Mouse (Mus musculus) midbrain, embryonic 12.5 days (tissue): ENCODE results near the gene Tvp23b. TPM values are rescaled to one million over a fixed set of nuclear protein-coding genes. Genes with fewer than 3 reads are reported as not detected.

Experiments used
- ATAC-seq: fragments of 200-750 bp; cut with Nextera tagmentation; 2 replicates; pipeline ENCODE4 v1.8.0; 2017; ENCODE audit warnings: low read depth, moderate TSS enrichment, moderate library complexity; ENCODE audit not compliant: low FRiP score
- H3K27ac ChIP-seq: fragments of 300-500 bp; sonication (generic); replicated peaks from 2 replicates; pipeline ENCODE4 v1.5.1; 2016; ENCODE audit warnings: mild to moderate bottlenecking
- H3K27me3 ChIP-seq: fragments of 300-500 bp; sonication (generic); 2 replicates; pipeline ENCODE4 v1.6.1; 2016; ENCODE audit warnings: mild to moderate bottlenecking
- H3K36me3 ChIP-seq: fragments of 300-500 bp; sonication (generic); 2 replicates; pipeline ENCODE4 v1.6.1; 2016
- H3K4me1 ChIP-seq: fragments of 300-500 bp; sonication (generic); 2 replicates; pipeline ENCODE4 v1.6.1; 2016
- H3K4me2 ChIP-seq: fragments of 300-500 bp; sonication (generic); replicated peaks from 2 replicates; pipeline ENCODE4 v1.6.1; 2016; ENCODE audit warnings: mild to moderate bottlenecking, moderate library complexity
- H3K4me3 ChIP-seq: fragments of 300-500 bp; sonication (generic); 2 replicates; pipeline ENCODE4 v1.5.1; 2016; ENCODE audit warnings: mild to moderate bottlenecking
- H3K9ac ChIP-seq: fragments of 300-500 bp; sonication (generic); replicated peaks from 2 replicates; pipeline ENCODE4 v1.6.1; 2016; ENCODE audit warnings: mild to moderate bottlenecking, moderate library complexity
- H3K9me3 ChIP-seq: fragments of 300-500 bp; sonication (generic); 2 replicates; pipeline ENCODE4 v1.6.1; 2016; ENCODE audit warnings: mild to moderate bottlenecking
- WGBS: fragments of 180-500 bp; shearing (Covaris S2); methylation state at CpG from one replicate; pipeline ENCODE4 v1.1.7; 2016; 5-methylcytosine and 5-hydroxymethylcytosine counted together
- polyA plus RNA-seq: library from polyadenylated mRNA; unstranded; fragments of >200 nt; fragmentation: Nextera tagmentation; extraction: Ambion mirVana; gene quantifications from 2 replicates; pipeline ENCODE4 v1.2.1, GENCODE M21; 2016

Tvp23b gene
- 45.1 and 46.1 TPM in 2 replicates for polyA plus RNA-seq

DNA sequence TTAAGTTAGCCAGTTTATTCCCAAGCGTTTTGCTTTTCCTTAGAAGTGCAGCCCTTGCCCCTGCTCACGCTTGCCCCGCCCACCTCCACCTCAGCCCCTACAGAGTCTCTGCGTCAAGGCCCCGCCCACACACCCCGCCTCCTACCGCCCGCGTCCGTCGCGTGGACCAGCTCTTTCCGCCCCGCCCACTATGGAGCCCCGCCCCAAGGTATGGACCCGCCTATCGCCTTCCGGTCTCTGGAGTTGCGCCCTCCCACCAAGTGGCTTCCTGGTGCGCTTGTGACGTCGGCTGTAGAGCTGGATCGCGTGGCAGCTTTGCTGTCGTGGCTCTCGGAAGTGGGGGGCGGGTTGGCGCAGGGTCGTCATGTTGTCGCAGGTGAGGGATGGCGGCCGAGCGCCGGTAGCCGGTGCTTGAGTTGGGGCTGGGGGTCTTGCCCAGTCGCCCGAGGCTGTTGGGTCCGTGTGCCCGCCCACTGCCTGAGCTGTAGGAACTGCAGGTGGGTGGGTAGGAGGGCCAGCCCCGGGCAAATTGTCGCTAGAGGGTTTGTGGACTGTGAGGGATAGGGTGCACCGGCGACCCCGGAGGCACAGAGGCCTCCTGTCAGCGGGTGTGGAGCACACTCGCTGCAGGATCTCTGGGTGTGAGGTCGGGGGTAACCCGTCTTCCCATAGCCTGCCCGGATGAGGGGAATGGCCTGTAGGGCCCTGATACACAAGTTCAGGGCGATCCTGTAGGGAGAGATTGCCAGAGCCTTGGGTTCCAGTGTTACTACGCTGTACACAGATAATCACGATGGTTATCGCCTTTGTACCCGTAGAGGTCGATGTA lies at the start of gene Tvp23b:
Gene Tvp23b, plus strand, starts transcription at position 236 of the 829 bp plus-strand sequence.
- H3K27me3 ChIP-seq: no peaks in the 10 kb centered on the region
- H3K36me3 ChIP-seq: 0 out of 2 replicates have a peak, but pooled peaks cover 3% of the 10 kb centered on the region
- H3K9me3 ChIP-seq: no peaks in the 10 kb centered on the region
- ATAC-seq: peak; percentile 96
- H3K9ac ChIP-seq: peak within 1 kb of the TSS; percentile 76
- H3K4me2 ChIP-seq: peak within 1 kb of the TSS; percentile 73
- H3K4me3 ChIP-seq: peak within 1 kb of the TSS; percentile 79
- H3K27ac ChIP-seq: peak within 1 kb of the TSS; percentile 81
- H3K4me1 ChIP-seq: peaks cover 4% of the 10 kb centered on the region; the same call in 1 of the 2 replicates
- WGBS: 2% methylated on average over 55 of the region's 55 CpGs

DNA sequence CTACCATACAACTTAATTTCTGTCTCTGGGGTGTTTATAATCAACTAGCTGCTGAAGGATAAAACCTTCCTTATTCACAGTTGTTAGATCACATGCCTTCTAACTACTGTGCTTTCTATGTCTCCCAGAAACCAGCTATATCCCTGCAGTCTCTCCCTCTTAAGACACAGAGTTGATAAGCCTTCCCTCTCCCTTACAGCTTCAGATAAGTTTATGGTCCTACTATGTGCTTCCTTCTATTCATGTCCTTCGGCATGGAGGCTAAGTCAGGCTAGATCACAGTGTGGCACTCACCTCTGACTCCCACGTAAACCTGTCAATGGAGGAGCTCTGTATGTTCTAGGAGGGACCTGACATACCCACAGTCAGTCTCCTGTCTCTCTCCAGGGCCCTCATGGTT lies 48.9 kb upstream of the Tvp23b start:
- no peaks in the 10 kb centered on the region for H3K36me3 ChIP-seq
- no peak overlapping the region for H3K9ac ChIP-seq
- no peak for ATAC-seq
- no peak overlapping the region for H3K27ac ChIP-seq
- H3K9me3 ChIP-seq: no peaks in the 10 kb centered on the region
- H3K27me3 ChIP-seq: no peaks in the 10 kb centered on the region
- no peak overlapping the region for H3K4me3 ChIP-seq
- no peaks in the 10 kb centered on the region for H3K4me1 ChIP-seq
- no peak overlapping the region for H3K4me2 ChIP-seq
- WGBS: 83% methylated on average over 2 of the region's 2 CpGs

DNA sequence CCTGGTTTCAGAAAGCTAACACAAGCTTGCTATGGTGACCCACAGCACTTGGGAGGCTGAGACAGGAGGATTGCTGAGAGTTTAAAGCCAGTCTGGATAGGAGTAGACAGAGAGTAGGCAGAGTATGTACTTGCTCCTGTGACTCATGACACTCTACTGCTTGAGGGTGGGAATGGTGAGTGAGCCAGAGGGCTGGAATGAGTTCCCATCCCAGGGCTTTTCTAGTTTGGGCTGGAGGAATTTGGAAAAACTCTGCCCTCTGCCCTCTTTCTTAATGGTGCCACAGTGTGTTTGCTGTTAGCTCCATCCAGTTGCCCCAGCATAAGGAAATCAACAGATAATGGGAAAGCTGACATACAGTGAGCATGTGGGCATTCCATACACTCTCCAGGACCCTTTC lies 47.3 kb upstream of the Tvp23b start:
- Histone ChIP-seq H3K4me3 (no peak overlapping the region), H3K27me3 (no peaks in the 10 kb centered on the region), H3K36me3 (no peaks in the 10 kb centered on the region), H3K4me2 (no peak overlapping the region), H3K27ac (no peak overlapping the region), H3K9ac (no peak overlapping the region), H3K9me3 (no peaks in the 10 kb centered on the region), H3K4me1 (no peaks in the 10 kb centered on the region)
- ATAC-seq: no peak

DNA sequence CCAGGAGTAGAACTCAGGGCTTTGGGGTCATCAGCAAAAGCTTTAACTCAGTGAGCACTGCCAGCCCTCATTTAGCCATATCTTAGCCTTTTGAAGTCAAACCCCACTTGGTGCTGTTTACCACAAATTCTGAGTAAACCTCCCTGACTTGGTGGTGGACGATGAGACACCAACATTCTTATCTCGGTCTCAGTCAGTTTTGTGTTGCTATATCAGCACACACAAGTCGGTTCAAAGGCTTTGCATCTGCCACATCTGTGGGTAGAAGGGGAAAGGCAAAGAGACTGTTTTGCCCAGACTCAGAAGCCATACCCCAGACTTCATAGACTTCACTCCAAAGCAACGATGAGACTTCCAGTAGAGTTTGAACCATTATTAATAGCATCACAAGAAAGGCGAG lies 34.7 kb upstream of the Tvp23b start:
- WGBS: 93% methylated on average over 5 of the region's 5 CpGs
- H3K27ac ChIP-seq: no peak overlapping the region
- H3K4me3 ChIP-seq: no peak overlapping the region
- H3K9ac ChIP-seq: no peak overlapping the region
- no peak for ATAC-seq
- H3K27me3 ChIP-seq: no peaks in the 10 kb centered on the region
- H3K9me3 ChIP-seq: no peaks in the 10 kb centered on the region
- peaks cover 4% of the 10 kb centered on the region; the same call in 1 of the 2 replicates for H3K4me1 ChIP-seq
- no peaks in the 10 kb centered on the region for H3K36me3 ChIP-seq
- no peak overlapping the region for H3K4me2 ChIP-seq

DNA sequence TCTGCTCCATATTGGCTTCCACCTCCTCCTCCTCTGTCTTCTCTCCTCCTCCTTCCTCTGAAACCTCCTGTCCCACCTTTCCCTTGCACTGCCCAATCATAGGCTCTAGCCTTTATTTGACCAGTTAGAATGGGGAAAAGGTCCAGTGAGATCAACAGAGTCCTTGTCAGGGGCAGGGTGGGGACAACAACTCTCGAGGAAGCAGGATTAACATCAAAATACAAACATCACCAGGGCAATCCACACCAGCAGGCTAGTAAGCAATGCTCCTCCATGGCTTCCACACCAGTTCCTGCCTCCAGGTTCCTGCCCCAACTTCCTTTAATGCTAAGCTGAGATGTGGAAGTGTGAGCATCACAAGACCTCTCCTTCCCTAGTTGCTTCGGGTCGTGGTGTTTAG lies 33.5 kb upstream of the Tvp23b start:
- no peaks in the 10 kb centered on the region for H3K27me3 ChIP-seq
- ATAC-seq: no peak
- 72% methylated on average over 3 of the region's 3 CpGs for WGBS

DNA sequence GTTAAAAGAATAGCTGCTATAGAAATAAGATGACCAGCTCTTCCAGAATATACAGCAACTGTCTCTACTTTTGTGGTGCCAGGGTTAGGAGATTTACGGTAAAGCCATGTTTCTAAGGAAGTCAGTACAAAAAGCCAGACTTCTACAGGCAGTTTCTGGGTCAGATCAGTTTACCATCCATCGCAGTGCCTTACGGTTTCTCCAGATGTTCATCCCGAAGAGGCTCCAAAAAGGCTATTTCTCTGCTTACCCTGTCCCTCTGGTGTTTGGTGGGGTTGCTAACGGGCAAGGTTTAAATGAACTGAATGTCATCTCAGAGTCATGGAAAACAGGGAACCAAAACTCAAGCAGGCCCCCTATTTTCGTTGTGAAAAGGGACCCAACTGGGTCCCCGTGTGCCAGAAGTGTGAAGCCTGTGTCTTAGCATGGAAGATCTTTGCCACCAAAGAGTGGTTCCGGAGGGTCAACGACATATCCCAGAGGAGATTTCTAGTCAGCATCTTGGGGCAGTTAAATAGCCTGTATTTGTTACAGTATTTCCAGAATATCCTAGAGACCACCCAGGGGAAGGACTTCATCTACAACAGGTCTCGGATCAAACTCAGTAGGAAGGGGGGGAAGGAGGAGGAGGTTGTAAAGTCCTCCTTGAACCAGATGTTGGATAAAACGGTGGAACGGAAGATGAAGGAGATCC lies 32.1 kb upstream of the Tvp23b start, which contains the start of gene Fbxw10:
Gene Fbxw10, plus strand, starts transcription at position 109 of the 694 bp plus-strand sequence.
- Histone ChIP-seq H3K9ac (no peak within 1 kb of the TSS), H3K4me1 (peaks cover 4% of the 10 kb centered on the region; the same call in 1 of the 2 replicates), H3K27me3 (no peaks in the 10 kb centered on the region), H3K36me3 (no peaks in the 10 kb centered on the region), H3K9me3 (no peaks in the 10 kb centered on the region), H3K27ac (no peak within 1 kb of the TSS), H3K4me3 (0 out of 2 replicates have a peak within 1 kb of the TSS, but pooled peaks have one; percentile 12), H3K4me2 (peak within 1 kb of the TSS; percentile 45)
- 32% methylated on average over 12 of the region's 12 CpGs for WGBS
- ATAC-seq: no peak

More for the DNA sequence above, 33.5 kb upstream of the Tvp23b start:
- H3K4me3 ChIP-seq: no peak overlapping the region
- H3K4me2 ChIP-seq: no peak overlapping the region
- no peaks in the 10 kb centered on the region for H3K9me3 ChIP-seq
- peaks cover 4% of the 10 kb centered on the region; the same call in 1 of the 2 replicates for H3K4me1 ChIP-seq
- no peaks in the 10 kb centered on the region for H3K36me3 ChIP-seq
- no peak overlapping the region for H3K9ac ChIP-seq
- H3K27ac ChIP-seq: no peak overlapping the region

DNA sequence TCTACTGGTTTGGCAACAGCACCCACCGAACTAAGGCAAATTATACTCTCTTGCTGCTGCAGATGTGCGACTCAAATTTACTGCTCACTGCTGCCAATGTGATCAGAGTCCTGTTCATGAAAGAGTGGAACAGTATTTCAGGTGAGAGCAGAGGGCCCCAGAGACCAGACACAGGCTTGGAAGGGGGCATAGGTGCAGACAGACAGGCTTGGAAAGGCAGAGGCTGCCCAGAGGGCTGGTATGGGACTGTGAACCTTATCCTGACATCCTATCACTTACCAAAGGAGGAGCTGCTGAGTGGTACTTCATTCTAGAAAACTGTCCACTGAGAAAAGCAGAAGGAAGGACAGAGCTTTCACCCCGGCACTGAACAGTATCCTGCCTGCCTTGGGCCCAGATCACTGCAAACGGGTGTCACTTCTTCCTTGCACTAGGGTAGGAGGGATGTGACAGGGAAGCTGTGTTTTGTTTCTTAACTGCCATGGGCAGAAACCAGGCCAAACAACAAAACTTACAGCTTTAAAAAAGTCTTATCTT lies 31.5 kb upstream of the Tvp23b start:
- H3K4me1 ChIP-seq: peaks cover 4% of the 10 kb centered on the region; the same call in 1 of the 2 replicates
- H3K9me3 ChIP-seq: no peaks in the 10 kb centered on the region
- H3K36me3 ChIP-seq: no peaks in the 10 kb centered on the region
- 65% methylated on average over 4 of the region's 4 CpGs for WGBS
- no peak overlapping the region for H3K4me3 ChIP-seq
- no peak overlapping the region for H3K9ac ChIP-seq
- H3K27me3 ChIP-seq: no peaks in the 10 kb centered on the region
- H3K27ac ChIP-seq: no peak overlapping the region
- ATAC-seq: no peak
- no peak overlapping the region for H3K4me2 ChIP-seq

DNA sequence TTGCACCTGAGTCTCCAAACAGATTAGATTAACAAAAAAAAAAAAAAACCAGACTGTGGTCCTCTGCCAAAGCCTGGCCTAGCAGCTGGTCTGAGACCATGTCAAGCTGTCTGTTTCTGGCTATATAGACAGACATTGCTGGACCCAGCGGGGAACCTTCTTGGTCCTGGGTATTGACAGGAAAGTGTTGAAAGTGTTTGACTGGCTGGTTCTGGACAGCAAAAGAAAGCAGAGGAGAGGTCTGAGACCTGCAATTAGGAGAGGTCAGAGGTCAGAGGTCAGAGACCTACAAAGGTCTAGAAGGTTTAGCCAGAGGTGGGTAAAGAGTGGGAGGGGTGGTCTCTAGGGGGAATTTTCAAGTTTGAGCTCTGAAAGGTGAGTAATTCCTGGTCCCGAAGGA lies 31.0 kb upstream of the Tvp23b start:
- Histone ChIP-seq H3K27me3 (no peaks in the 10 kb centered on the region), H3K4me1 (peaks cover 4% of the 10 kb centered on the region; the same call in 1 of the 2 replicates), H3K9ac (no peak overlapping the region), H3K9me3 (no peaks in the 10 kb centered on the region), H3K4me2 (no peak overlapping the region), H3K36me3 (no peaks in the 10 kb centered on the region), H3K4me3 (no peak overlapping the region), H3K27ac (no peak overlapping the region)
- WGBS: 46% methylated on average over 2 of the region's 2 CpGs
- no peak for ATAC-seq

DNA sequence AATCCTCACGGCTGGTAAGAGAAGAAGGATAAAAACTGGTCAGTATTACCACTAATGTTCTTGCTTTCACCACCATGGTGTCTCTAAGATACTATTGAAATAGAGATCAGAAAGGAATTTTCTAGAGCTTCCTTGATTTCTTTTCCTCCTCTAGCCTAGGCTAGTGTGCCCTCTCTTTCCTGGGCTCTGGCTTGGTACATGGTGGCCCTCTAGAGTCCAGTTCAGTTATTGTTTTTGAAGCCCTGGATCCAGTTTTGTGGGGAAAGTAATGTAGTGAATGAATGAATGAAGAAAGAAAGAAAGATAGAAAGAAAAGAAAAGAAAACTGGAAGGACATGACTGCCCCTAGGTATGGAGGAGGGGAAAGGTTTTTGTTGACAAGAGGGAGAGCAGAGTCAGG lies 28.1 kb upstream of the Tvp23b start:
- H3K27ac ChIP-seq: no peak overlapping the region
- H3K9me3 ChIP-seq: no peaks in the 10 kb centered on the region
- H3K4me2 ChIP-seq: no peak overlapping the region
- peaks cover 4% of the 10 kb centered on the region; the same call in 1 of the 2 replicates for H3K4me1 ChIP-seq
- 56% methylated on average over 1 of the region's 1 CpGs for WGBS
- no peak for ATAC-seq
- H3K4me3 ChIP-seq: no peak overlapping the region
- H3K36me3 ChIP-seq: no peaks in the 10 kb centered on the region
- no peaks in the 10 kb centered on the region for H3K27me3 ChIP-seq
- no peak overlapping the region for H3K9ac ChIP-seq

DNA sequence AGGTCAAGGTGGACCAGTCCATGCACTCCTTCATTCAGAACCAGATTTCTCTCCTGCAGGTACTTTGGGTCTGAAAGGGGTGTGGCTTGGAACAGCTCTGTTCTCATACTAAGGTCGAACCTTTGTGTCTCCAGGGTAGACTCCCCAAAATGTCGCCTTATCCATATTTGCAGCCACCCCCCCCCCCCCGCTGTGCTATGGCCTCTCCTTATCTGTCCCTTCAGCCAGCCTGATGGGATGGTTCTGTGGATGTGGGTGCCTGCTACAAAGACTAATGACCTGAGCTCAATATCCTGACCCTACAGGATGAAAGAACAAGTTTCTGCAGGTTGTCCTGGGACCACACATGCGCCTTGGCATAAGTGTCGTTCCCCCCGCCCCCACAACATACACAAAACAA lies 25.9 kb upstream of the Tvp23b start:
- WGBS: 93% methylated on average over 6 of the region's 6 CpGs
- no peak overlapping the region for H3K9ac ChIP-seq

DNA sequence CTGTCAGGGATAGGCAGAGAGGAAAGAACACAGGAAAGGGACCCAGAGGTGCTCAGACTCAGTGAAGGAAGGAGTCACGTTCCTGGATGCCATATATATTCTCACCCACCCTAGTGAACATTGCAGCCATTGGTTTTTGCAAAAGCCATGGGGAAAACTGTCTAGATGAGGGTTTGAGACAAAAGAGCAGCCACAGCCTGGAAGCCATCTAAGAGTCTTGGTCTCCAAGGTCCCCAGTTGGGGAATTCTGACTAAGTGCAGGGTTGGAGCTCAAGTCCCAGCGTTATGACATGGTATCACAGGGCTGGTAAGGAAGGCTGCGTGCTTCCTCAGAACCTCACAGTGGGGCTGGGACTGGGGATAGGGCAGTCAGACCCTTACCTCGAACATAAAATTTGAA lies 13.7 kb upstream of the Tvp23b start:
- no peaks in the 10 kb centered on the region for H3K36me3 ChIP-seq
- WGBS: 76% methylated on average over 4 of the region's 4 CpGs
- H3K4me1 ChIP-seq: no peaks in the 10 kb centered on the region
- H3K4me3 ChIP-seq: no peak overlapping the region
- H3K27ac ChIP-seq: no peak overlapping the region
- H3K27me3 ChIP-seq: peaks cover 4% of the 10 kb centered on the region; the same call in 1 of the 2 replicates
- H3K9ac ChIP-seq: no peak overlapping the region
- no peak for ATAC-seq
- H3K9me3 ChIP-seq: 0 out of 2 replicates have a peak, but pooled peaks cover 2% of the 10 kb centered on the region
- H3K4me2 ChIP-seq: no peak overlapping the region

More for the DNA sequence above, 25.9 kb upstream of the Tvp23b start:
- Histone ChIP-seq H3K4me1 (no peaks in the 10 kb centered on the region), H3K9me3 (no peaks in the 10 kb centered on the region), H3K4me3 (no peak overlapping the region), H3K36me3 (no peaks in the 10 kb centered on the region), H3K27me3 (no peaks in the 10 kb centered on the region), H3K27ac (no peak overlapping the region), H3K4me2 (no peak overlapping the region)
- ATAC-seq: no peak

DNA sequence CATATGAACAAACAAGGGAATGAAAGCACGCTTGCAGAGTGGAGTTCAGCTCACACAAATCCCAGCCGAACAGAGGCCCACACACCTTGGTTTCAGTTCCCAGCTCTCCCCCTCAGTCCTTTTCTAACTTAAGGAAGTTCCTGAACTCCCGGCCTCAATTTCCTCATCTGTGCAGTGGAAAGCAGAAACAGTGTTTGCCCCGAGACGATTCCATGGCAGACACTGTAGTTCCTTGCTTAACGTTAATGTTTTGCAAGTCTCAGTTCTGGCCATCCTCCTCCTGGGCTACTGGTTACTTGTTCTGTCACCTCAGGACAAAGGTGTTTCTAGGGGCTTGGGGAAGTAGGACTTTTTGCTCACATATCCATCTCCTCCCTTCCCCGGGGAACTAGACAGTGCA lies 12.6 kb upstream of the Tvp23b start:
- no peak for ATAC-seq
- no peaks in the 10 kb centered on the region for H3K4me1 ChIP-seq
- H3K27me3 ChIP-seq: peaks cover 4% of the 10 kb centered on the region; the same call in 1 of the 2 replicates
- H3K9ac ChIP-seq: no peak overlapping the region
- WGBS: 87% methylated on average over 7 of the region's 7 CpGs
- no peak overlapping the region for H3K4me2 ChIP-seq
- no peak overlapping the region for H3K4me3 ChIP-seq
- 0 out of 2 replicates have a peak, but pooled peaks cover 2% of the 10 kb centered on the region for H3K9me3 ChIP-seq
- no peaks in the 10 kb centered on the region for H3K36me3 ChIP-seq
- H3K27ac ChIP-seq: no peak overlapping the region
